Mouse (Mus musculus) left cerebral cortex, postnatal 4 days (tissue): ENCODE measurements around the gene S100a7a. TPM values are rescaled to one million over a fixed set of nuclear protein-coding genes. Genes with fewer than 3 reads are reported as not detected.
A peak's percentile ranks its signal among the peaks of the same experiment; 100 is the strongest.

ENCODE experiments used
- DNase-seq: peaks from one replicate; pipeline ENCODE4 v3.0.0-alpha.2; 2022
- intact Hi-C: fragments of 180-260 bp; cut with DNase I; formaldehyde crosslinking; loops from one replicate; pipeline ENCODE4 v1.15.1; 2025
- total RNA-seq, 2 experiments: library from RNA; stranded (reverse); gene quantifications; 2 replicates each; pipeline ENCODE4 v1.2.3; 2021

S100a7a gene
- total RNA-seq, 2 experiments from 2014 or later = 0.30 to 0.46 TPM

- no peak for DNase-seq
- intact Hi-C loops = loop anchor here (10.0 kb wide), 1 partner anchor 122 kb away; the partner anchor contains the start of gene Chtop
Measured at GRCm38 (mm10) chr3:90626266-90627021, 27.4 kb upstream of the S100a7a start.

GRCm38 (mm10) chr3:90627366-90627765 lies 26.5 kb upstream of the S100a7a start:
- no peak for DNase-seq

DNA sequence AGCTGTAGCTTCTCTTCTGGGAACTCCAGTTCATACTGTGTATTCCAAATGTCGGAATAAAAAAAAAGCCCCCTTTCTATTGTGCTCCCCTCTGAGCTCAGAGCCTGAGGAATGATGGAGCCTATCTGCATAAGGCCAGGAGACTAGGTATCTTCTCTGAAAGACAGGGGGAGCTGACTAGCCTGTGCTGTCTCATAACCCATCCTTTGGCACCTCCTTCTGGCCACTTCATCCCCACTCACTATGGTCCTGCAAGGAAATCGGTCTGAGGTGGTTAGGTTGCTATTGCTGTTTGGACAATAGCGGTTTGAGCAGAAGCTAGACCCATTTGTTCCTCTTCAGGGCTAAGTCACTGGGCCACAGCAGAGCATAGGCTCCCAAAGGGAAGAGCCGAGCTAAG lies 26.0 kb upstream of the S100a7a start:
- DNase-seq = no peak
- intact Hi-C loops = loop anchor here (10.0 kb wide), 1 partner anchor 123 kb away; the partner anchor contains the start of gene Chtop

More at GRCm38 (mm10) chr3:90627366-90627765, 26.5 kb upstream of the S100a7a start:
- intact Hi-C loops = loop anchor here (10.0 kb wide), 1 partner anchor 123 kb away; the partner anchor contains the start of gene Chtop

DNA sequence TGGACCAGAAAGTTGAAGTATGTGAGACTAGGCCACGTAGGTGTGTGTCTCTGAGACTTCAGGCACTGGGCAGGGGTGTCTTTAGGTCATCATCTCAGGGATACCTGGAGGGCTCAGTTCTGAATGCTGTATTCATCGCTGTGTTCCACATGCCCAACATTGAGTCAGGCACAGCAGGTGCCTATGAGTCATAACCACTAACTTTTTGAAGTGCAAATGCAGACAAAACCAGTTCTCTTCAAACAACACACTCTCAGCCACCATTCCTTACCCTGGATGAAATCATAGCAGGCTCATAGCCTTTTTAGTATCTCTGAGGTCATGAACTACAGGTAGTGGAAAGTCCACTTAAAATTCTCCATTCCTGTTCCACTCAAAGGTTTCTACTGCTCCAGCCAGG lies 24.5 kb upstream of the S100a7a start:
- DNase-seq = no peak
- intact Hi-C loops = loop anchor here (10.0 kb wide), 1 partner anchor 124 kb away; the partner anchor contains the start of gene Chtop

GRCm38 (mm10) chr3:90631984-90632383 lies 21.8 kb upstream of the S100a7a start:
- DNase-seq = no peak
- intact Hi-C loops = no loop called here

- intact Hi-C loops = no loop called here
- no peak for DNase-seq
Measured at GRCm38 (mm10) chr3:90638511-90639275, 15.1 kb upstream of the S100a7a start.

GRCm38 (mm10) chr3:90639511-90640154 lies 14.2 kb upstream of the S100a7a start:
- intact Hi-C loops = no loop called here
- peak; percentile 21 for DNase-seq

DNA sequence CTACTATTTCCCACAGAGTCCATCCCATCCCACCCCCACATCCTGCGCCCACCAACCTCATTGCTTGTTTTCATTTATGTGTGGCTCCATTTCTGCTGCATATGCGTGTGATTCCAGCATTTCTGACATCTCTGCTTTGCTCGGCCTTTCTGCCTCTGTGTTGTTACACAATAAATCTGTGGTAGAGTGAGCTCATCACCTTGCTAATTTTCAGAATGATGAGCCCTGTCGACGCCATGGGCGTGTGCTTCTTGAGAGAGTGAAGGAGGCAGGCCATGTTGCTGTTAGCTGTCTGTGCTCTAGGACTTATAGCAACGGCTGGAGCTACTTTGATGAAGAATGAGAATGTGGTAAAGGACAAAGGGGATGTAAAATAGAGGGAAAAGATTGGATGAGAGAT lies 12.8 kb upstream of the S100a7a start:
- intact Hi-C loops = no loop called here
- no peak for DNase-seq

DNA sequence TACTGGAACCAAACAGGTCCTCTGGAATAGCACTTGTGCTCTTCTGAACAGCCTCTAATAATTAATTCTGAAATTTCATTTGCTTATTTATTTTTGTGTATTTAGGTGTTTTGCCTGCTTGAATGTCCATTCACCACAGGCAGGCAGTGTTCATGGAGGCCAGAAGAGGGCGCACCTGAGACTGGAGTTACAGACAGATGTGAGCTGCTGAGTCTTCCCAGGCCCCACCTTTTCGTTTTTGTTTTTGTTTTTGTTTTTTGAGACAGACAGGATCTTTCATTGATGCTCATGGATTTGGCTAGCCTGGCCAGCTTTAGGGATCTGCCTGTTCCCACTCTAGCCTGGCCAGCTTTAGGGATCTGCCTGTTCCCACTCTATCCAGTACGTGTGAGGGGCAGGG lies 9.6 kb upstream of the S100a7a start:
- DNase-seq = peak; percentile 33
- intact Hi-C loops = no loop called here

GRCm38 (mm10) chr3:90647291-90647690 lies 6.5 kb upstream of the S100a7a start:
- intact Hi-C loops = no loop called here
- DNase-seq = no peak

DNA sequence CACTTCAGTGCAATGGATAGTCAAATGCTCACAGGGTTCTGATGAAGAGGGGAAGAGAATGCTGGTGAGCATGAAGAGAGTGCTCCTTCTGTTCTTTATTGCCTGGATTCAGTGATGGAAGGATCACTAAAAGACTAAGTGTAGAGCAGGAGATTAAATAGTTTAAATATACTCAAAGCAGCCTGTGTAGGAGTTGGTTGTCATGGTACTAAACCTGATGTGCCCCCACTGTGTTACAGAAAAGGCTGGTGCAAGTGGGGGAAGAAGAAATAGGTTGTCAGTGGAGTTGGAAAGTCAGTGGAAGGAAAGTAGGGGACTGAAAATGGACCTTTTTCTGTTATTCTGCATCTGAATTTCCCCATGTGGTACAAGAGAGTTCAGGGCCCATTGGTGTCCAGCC lies 4.8 kb upstream of the S100a7a start:
- DNase-seq = no peak

GRCm38 (mm10) chr3:90649832-90650231 lies 4.0 kb upstream of the S100a7a start:
- intact Hi-C loops = loop anchor here (5.0 kb wide), 2 partner anchors 63 to 158 kb away; partner anchors contain the start of gene Snapin
- no peak for DNase-seq

More for the DNA sequence above, 4.8 kb upstream of the S100a7a start:
- intact Hi-C loops = no loop called here

- peak; percentile 77 for DNase-seq
- intact Hi-C loops = loop anchor here (5.0 kb wide), 2 partner anchors 66 to 161 kb away; partner anchors contain the start of gene Snapin
Measured at GRCm38 (mm10) chr3:90652878-90653508, 824 bp upstream of the S100a7a start.

GRCm38 (mm10) chr3:90657405-90657804 lies 3.6 kb downstream of the S100a7a start:
- intact Hi-C loops = no loop called here
- DNase-seq = no peak

GRCm38 (mm10) chr3:90659364-90660044 lies 5.7 kb downstream of the S100a7a start:
- intact Hi-C loops = no loop called here
- DNase-seq = no peak

DNA sequence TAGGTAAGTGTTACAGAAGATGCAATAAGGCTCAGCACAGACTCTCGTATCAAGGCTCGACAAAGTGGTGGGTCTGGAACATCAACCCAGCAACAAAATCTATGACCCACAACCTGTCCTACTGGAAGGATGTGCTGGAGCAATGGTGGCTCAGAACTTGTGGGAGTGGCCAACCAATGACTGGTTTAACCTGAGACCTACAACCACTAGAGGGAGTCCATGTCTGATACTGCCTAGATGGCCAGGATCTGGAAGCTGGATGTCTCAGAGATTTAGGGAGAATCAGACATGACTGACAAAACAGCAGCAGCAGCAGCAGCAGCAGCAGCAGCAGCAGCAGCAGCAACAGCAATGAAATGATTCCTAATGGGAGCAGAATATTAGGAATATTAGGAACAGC lies 10.4 kb downstream of the S100a7a start:
- intact Hi-C loops = no loop called here
- DNase-seq = no peak

- intact Hi-C loops = no loop called here
- peak; percentile 22 for DNase-seq
Measured at GRCm38 (mm10) chr3:90668846-90669245, 15.0 kb downstream of the S100a7a start, which contains the start of gene S100a8. TSS of gene S100a8 (plus strand) at chr3:90668978.

DNA sequence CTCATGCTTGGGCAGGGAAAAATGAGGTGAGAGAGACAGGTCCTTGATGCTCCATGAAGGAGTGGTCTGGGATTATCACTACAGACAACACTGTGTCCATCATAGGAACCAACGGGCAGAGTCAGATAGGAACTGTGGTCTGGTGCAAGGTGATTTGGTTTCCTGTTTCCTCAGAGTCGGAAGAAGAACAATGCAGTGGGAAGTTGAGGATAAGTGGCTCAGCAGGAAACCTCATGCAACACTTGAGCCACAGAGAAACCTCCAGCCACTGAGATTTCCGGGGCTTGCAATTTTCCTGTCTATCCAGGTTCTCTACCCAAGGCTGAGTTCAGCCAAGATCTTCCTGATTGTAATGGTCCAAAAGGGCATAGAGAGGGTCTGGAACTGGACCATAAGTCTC lies 24.8 kb downstream of the S100a7a start:
- intact Hi-C loops = no loop called here
- DNase-seq = no peak

DNA sequence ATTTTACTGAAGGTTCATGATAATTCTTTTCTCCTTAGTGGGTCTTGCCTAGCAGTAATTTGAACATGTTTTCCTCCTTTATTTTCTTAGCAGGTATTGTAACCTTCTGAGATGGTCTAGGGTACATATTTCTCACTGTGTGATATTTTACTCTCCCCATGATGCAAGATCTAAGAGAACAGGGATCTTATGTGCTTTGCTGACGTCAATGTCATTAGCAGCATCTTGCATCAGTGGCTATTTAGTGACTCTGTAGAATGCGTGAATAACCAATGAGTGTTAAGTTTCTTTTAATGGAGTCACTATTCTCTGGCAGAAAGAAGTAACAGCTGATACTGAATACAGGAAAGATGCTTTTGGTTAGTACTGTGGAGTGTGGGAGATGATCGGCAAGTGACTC lies 30.1 kb downstream of the S100a7a start:
- intact Hi-C loops = no loop called here
- DNase-seq = no peak

DNA sequence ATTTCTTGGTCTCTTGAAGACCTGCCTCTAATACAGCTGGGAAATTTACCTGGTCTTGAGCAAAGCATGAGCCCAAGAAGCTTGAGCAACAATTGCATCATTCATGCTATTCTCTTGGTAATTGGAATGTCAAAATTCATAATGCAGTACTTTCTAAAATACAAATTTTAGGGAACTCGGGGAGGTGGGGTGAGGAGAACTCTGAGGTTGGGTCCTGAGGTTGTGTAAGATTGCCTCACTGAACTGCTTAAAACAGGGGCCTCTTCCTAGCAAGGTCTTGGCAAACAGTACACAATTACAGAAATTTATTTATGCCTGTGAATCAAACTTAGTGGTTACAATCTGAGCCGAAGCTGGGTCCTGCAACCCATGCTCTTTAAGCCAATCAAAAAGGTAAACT lies 33.0 kb downstream of the S100a7a start:
- intact Hi-C loops = no loop called here
- no peak for DNase-seq
